Mouse (Mus musculus) liver, adult (tissue): ENCODE data around the gene Sphk1.

Experiments used
- GATA4 ChIP-seq: IDR thresholded peaks from 2 replicates; pipeline ENCODE4 v1.6.1; 2014; ENCODE audit warnings: mild to moderate bottlenecking, low read length; ENCODE audit not compliant: insufficient replicate concordance

Sphk1 gene

DNA sequence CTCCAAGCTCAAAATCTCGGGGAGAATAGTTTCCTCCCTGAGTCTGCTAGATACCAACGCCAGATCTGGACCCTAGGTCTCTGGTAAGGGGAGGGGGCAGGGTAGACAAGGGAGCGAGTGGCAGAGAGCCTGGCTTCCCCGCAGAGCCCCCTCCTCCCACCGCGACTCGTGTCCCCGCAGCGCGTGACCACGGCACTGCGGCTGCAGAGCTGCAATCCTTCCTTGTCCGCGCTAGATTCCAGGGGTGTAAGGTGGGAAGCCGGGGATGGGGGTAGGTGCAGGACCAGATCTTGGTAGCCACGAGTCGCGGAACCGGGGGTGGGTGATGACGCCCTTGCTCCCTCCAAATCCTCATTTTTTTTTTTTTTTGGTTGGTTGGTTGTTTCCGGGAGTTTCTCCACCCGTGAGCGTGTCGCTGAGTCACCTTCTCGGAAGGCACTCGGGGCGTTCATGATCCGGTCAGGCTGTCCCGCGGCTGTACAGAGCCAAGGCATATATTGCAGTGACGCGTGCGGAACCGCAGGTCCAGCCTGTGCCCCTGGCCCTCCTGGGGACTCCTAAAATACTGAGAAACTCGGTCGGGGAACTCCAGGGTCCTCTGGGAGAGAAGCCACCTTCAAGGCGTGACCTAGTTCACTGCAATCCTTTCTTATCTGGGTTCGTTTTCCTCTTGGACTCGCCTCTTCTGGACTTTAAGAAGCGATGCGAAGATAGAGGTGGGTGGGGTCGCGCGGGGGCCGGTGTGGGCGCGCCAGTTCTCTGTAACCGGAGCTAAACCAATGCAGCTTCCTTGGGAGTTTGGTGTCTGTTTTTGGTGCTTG lies 856 bp downstream of the Sphk1 start:
- TF ChIP-seq GATA4, result no peak

GRCm38 (mm10) chr11:116532262-116532809 lies 1.6 kb downstream of the Sphk1 start:
- TF ChIP-seq GATA4, result no peak

GRCm38 (mm10) chr11:116532810-116533338 lies 2.1 kb downstream of the Sphk1 start:
- no peak for TF ChIP-seq GATA4

- no peak for TF ChIP-seq GATA4
Measured at GRCm38 (mm10) chr11:116533341-116534153, 2.8 kb downstream of the Sphk1 start.

- no peak for TF ChIP-seq GATA4
Measured at GRCm38 (mm10) chr11:116534154-116534865, 3.6 kb downstream of the Sphk1 start.

DNA sequence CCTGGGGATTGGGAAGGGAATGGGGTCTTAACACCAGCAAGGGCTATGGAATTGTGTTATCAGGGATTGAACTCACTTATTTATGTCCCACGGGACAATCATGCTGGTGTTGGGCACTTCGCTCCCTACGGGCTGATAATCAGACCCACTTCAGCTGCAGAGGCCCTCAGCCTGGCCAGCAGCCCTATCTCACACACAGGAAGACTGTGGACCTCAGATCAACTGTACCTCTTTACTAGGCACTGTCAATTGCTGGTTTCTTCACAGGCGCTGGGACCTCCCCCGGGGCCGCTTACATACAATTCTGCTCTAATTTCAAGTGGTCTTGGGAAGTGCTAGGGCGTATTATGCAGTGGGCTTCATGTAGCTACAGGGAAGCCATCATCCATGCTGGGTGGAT lies 6.0 kb downstream of the Sphk1 start:
- no peak for TF ChIP-seq GATA4

GRCm38 (mm10) chr11:116537388-116537787 lies 6.7 kb downstream of the Sphk1 start:
- no peak for TF ChIP-seq GATA4

GRCm38 (mm10) chr11:116538142-116538735 lies 7.5 kb downstream of the Sphk1 start:
- TF ChIP-seq GATA4, result no peak

- no peak for TF ChIP-seq GATA4
Measured at GRCm38 (mm10) chr11:116541183-116541582, 10.5 kb downstream of the Sphk1 start.

GRCm38 (mm10) chr11:116543110-116543509 lies 12.4 kb downstream of the Sphk1 start:
- no peak for TF ChIP-seq GATA4

- no peak for TF ChIP-seq GATA4
Measured at GRCm38 (mm10) chr11:116547296-116548060, 16.8 kb downstream of the Sphk1 start.

DNA sequence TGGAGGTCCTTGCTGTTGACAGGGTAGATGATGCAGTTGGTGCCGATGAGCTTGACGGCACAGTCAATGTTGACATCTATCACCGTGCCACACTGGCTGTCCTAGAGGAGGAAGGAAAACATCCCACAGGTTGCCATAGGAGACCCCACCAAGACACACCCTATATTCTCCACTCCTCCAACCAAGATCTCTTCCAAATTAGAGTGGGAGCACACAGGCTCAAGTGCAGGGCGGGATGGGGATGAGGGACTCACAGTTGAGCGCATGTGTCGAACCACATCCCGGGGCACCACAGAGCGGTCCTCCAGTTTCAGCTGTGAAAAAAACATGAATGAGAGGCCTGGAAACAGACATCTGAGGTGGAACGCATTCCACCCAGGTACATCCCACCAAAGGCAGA lies 18.1 kb downstream of the Sphk1 start:
- TF ChIP-seq GATA4, result no peak

GRCm38 (mm10) chr11:116549273-116550038 lies 18.7 kb downstream of the Sphk1 start:
- TF ChIP-seq GATA4, result no peak
